Mouse (Mus musculus) MEL (cell line): ENCODE measurements around the gene Trim75. TPM values are rescaled to one million over a fixed set of nuclear protein-coding genes. Genes with fewer than 3 reads are reported as not detected.

Source experiments
- DNase-seq: peaks from one replicate; pipeline ENCODE4 v3.0.0; 2011; ENCODE audit warnings: low read depth, low spot score
- H3K27ac ChIP-seq: 2 replicates; pipeline ENCODE4 v1.5.1; 2012; ENCODE audit warnings: low read depth, mild to moderate bottlenecking, control low read depth, low read length, moderate library complexity; ENCODE audit not compliant: control insufficient read depth
- H3K27me3 ChIP-seq, 2 experiments: fragments of 150-350 bp in 1 of 2; sonication (generic) in 1 of 2; 2 replicates each; pipeline ENCODE4 v1.6.1; 2012; ENCODE audit warnings: low read length in 2 of 2, mild to moderate bottlenecking in 2 of 2, improper control_type of control experiment in 1 of 2, moderate library complexity in 1 of 2; ENCODE audit not compliant: insufficient read depth in 2 of 2, control insufficient read depth in 1 of 2
- H3K36me3 ChIP-seq, 2 experiments: 2 replicates each; pipeline ENCODE4 v1.6.1; 2012 to 2014; ENCODE audit warnings: low read length in 2 of 2, improper control_type of control experiment in 1 of 2, inconsistent platforms in 1 of 2, mild to moderate bottlenecking in 1 of 2; ENCODE audit not compliant: insufficient read depth in 2 of 2, control insufficient read depth in 1 of 2
- H3K4me1 ChIP-seq, 2 experiments: fragments of 150-350 bp in 1 of 2; sonication (generic) in 1 of 2; 2 replicates each; pipeline ENCODE4 v1.6.1; 2012; ENCODE audit warnings: low read length in 2 of 2, improper control_type of control experiment in 1 of 2, mild to moderate bottlenecking in 1 of 2; ENCODE audit not compliant: insufficient read depth in 2 of 2, control insufficient read depth in 1 of 2
- H3K4me3 ChIP-seq, 2 experiments: fragments of 150-350 bp in 1 of 2; sonication (generic) in 1 of 2; 2 replicates each; pipeline ENCODE4 v1.5.1; 2012; ENCODE audit warnings: low read depth in 2 of 2, low read length in 2 of 2, mild to moderate bottlenecking in 2 of 2, moderate library complexity in 2 of 2, control low read depth in 1 of 2, improper control_type of control experiment in 1 of 2; ENCODE audit not compliant: control insufficient read depth in 1 of 2, insufficient read depth in 1 of 2
- H3K79me2 ChIP-seq: 2 replicates; pipeline ENCODE4 v1.6.1; 2012; ENCODE audit warnings: mild to moderate bottlenecking, low read length, moderate library complexity; ENCODE audit not compliant: control insufficient read depth, poor library complexity, insufficient read depth
- H3K9ac ChIP-seq: 2 replicates; pipeline ENCODE4 v1.6.1; 2012; ENCODE audit warnings: low read depth, mild to moderate bottlenecking, control low read depth, low read length, moderate library complexity; ENCODE audit not compliant: control insufficient read depth, poor library complexity, severe bottlenecking
- H3K9me3 ChIP-seq: fragments of 150-350 bp; sonication (generic); replicated peaks from 2 replicates; pipeline ENCODE4 v1.6.1; 2012; ENCODE audit warnings: mild to moderate bottlenecking, low read length, improper control_type of control experiment, moderate library complexity; ENCODE audit not compliant: insufficient read depth
- CHD1 ChIP-seq: IDR thresholded peaks from 2 replicates; pipeline ENCODE4 v1.6.1; 2012; ENCODE audit warnings: low read depth, mild to moderate bottlenecking, inconsistent platforms, low read length, improper control_type of control experiment
- CHD2 ChIP-seq: IDR thresholded peaks from 2 replicates; pipeline ENCODE4 v1.6.1; 2011; ENCODE audit warnings: low read length, improper control_type of control experiment
- CTCF ChIP-seq, 3 experiments: IDR thresholded peaks in 2 of 3; conservative IDR thresholded peaks in 1 of 3; 2 replicates each; pipeline ENCODE4 v1.5.1; 2011 to 2012; ENCODE audit warnings: low read length in 3 of 3, low read depth in 2 of 3, mild to moderate bottlenecking in 2 of 3, improper control_type of control experiment in 1 of 3, inconsistent platforms in 1 of 3, mixed read lengths in 1 of 3, moderate library complexity in 1 of 3; ENCODE audit not compliant: control insufficient read depth in 1 of 3, insufficient read depth in 1 of 3, poor library complexity in 1 of 3, severe bottlenecking in 1 of 3
- EP300 ChIP-seq, 2 experiments: IDR thresholded peaks; 2 replicates each; pipeline ENCODE4 v1.6.1; 2011; ENCODE audit warnings: improper control_type of control experiment in 2 of 2, low read length in 2 of 2, low read depth in 1 of 2, mild to moderate bottlenecking in 1 of 2
- GABPA ChIP-seq: IDR thresholded peaks from 2 replicates; pipeline ENCODE4 v1.6.1; 2012; ENCODE audit warnings: low read depth, mild to moderate bottlenecking, inconsistent platforms, low read length, improper control_type of control experiment, moderate library complexity
- GATA1 ChIP-seq: IDR thresholded peaks from 2 replicates; pipeline ENCODE4 v1.6.1; 2011; ENCODE audit warnings: low read depth, low read length, improper control_type of control experiment
- HCFC1 ChIP-seq: IDR thresholded peaks from 2 replicates; pipeline ENCODE4 v1.6.1; 2012; ENCODE audit warnings: low read depth, mild to moderate bottlenecking, inconsistent platforms, low read length, improper control_type of control experiment, moderate library complexity
- MAZ ChIP-seq: IDR thresholded peaks from 2 replicates; pipeline ENCODE4 v1.6.1; 2012; ENCODE audit warnings: low read depth, mild to moderate bottlenecking, inconsistent platforms, low read length, improper control_type of control experiment
- MEF2A ChIP-seq: IDR thresholded peaks from 2 replicates; pipeline ENCODE4 v1.6.1; 2014; ENCODE audit warnings: low read depth, mild to moderate bottlenecking, inconsistent platforms, low read length, improper control_type of control experiment; ENCODE audit not compliant: poor library complexity, insufficient replicate concordance, severe bottlenecking; ENCODE audit errors: extremely low read depth
- MXI1 ChIP-seq: IDR thresholded peaks from 2 replicates; pipeline ENCODE4 v1.6.1; 2011; ENCODE audit warnings: mild to moderate bottlenecking, low read depth, low read length, improper control_type of control experiment
- MYB ChIP-seq: IDR thresholded peaks from 2 replicates; pipeline ENCODE4 v1.6.1; 2011; ENCODE audit warnings: mild to moderate bottlenecking, low read depth, low read length, improper control_type of control experiment
- MYC ChIP-seq: IDR thresholded peaks from 2 replicates; pipeline ENCODE4 v1.6.1; 2011; ENCODE audit warnings: low read depth, mild to moderate bottlenecking, low read length, improper control_type of control experiment, moderate library complexity
- NELFE ChIP-seq: IDR thresholded peaks from 2 replicates; pipeline ENCODE4 v1.6.1; 2011; ENCODE audit warnings: low read depth, low read length, improper control_type of control experiment
- POLR2A ChIP-seq, 2 experiments: IDR thresholded peaks; 2 replicates each; pipeline ENCODE4 v1.6.1; 2011 to 2012; ENCODE audit warnings: low read length in 2 of 2, mild to moderate bottlenecking in 2 of 2, control low read depth in 1 of 2, improper control_type of control experiment in 1 of 2, low read depth in 1 of 2, moderate library complexity in 1 of 2; ENCODE audit not compliant: control insufficient read depth in 1 of 2, insufficient read depth in 1 of 2, poor library complexity in 1 of 2
- POLR2AphosphoS2 ChIP-seq: IDR thresholded peaks from 2 replicates; pipeline ENCODE4 v1.6.1; 2011; ENCODE audit warnings: low read length, improper control_type of control experiment
- POLR2AphosphoS5 ChIP-seq: IDR thresholded peaks from 2 replicates; pipeline ENCODE4 v1.6.1; 2012; ENCODE audit warnings: low read depth, borderline replicate concordance, mild to moderate bottlenecking, inconsistent platforms, low read length, moderate library complexity, mixed read lengths
- SMC3 ChIP-seq: IDR thresholded peaks from 2 replicates; pipeline ENCODE4 v1.6.1; 2011; ENCODE audit warnings: low read depth, low read length, improper control_type of control experiment
- TCF12 ChIP-seq: IDR thresholded peaks from 2 replicates; pipeline ENCODE4 v1.6.1; 2014; ENCODE audit warnings: low read depth, mild to moderate bottlenecking, inconsistent platforms, low read length, improper control_type of control experiment, moderate library complexity
- UBTF ChIP-seq: IDR thresholded peaks from 2 replicates; pipeline ENCODE4 v1.6.1; 2012; ENCODE audit warnings: low read depth, mild to moderate bottlenecking, inconsistent platforms, low read length, improper control_type of control experiment, moderate library complexity, borderline replicate concordance; ENCODE audit not compliant: insufficient read depth
- USF1 ChIP-seq: IDR thresholded peaks from 2 replicates; pipeline ENCODE4 v1.6.1; 2014; ENCODE audit warnings: low read depth, mild to moderate bottlenecking, inconsistent platforms, low read length, improper control_type of control experiment, moderate library complexity
- ZC3H11A ChIP-seq: IDR thresholded peaks from 2 replicates; pipeline ENCODE4 v1.6.1; 2012; ENCODE audit warnings: low read depth, mild to moderate bottlenecking, inconsistent platforms, low read length, improper control_type of control experiment
- ZMIZ1 ChIP-seq: IDR thresholded peaks from 2 replicates; pipeline ENCODE4 v1.6.1; 2012; ENCODE audit warnings: low read depth, mild to moderate bottlenecking, inconsistent platforms, low read length, improper control_type of control experiment, moderate library complexity
- ZNF384 ChIP-seq: IDR thresholded peaks from 2 replicates; pipeline ENCODE4 v1.6.1; 2012; ENCODE audit warnings: low read depth, mild to moderate bottlenecking, inconsistent platforms, low read length, improper control_type of control experiment
- polyA plus RNA-seq, 2 experiments: library from polyadenylated mRNA; stranded (reverse) in 1 of 2; unstranded in 1 of 2; fragments of >175 nt in 1 of 2; fragments of >200 nt in 1 of 2; gene quantifications; 2 replicates each; pipeline versions ENCODE4 v1.2.1 to v1.2.4; 2012; ENCODE audit warnings: low replicate concordance in 2 of 2, low read depth in 1 of 2; ENCODE audit not compliant: insufficient read length in 2 of 2, insufficient read depth in 1 of 2, missing spikeins in 1 of 2
- total RNA-seq: library from RNA; depleted of rRNA; stranded (reverse); fragments of 300-350 nt; gene quantifications from 2 replicates; pipeline ENCODE4 v1.2.3, GENCODE M21; 2012

The Trim75 gene
- total and polyA plus RNA-seq, 3 experiments, result not detected

GRCm38 (mm10) chr8:64998806-64999365, 11.3 kb upstream of the Trim75 start:
- Histone ChIP-seq H3K9ac (no peak overlapping the region), H3K27me3 (no peaks in the 10 kb centered on the region), H3K4me3 (no peak overlapping the region), H3K79me2 (no peaks in the 10 kb centered on the region), H3K27ac (no peak overlapping the region), H3K9me3 (no peaks in the 10 kb centered on the region), H3K4me1 (no peaks in the 10 kb centered on the region), H3K36me3 (no peaks in the 10 kb centered on the region)
- TF ChIP-seq MAZ, result no peak
- no peak for TF ChIP-seq USF1
- TF ChIP-seq UBTF, result no peak
- TF ChIP-seq EP300 (IDR thresholded peaks at IDR 0.05; ENCODE audit: low read depth in 1 of 2, low read length in 2 of 2), result no peak
- no peak for TF ChIP-seq CTCF (IDR thresholded peaks at IDR 0.05 in 2 of 3, conservative IDR thresholded peaks at IDR 0.05 in 1 of 3; ENCODE audit: control insufficient read depth in 1 of 3, insufficient read depth in 1 of 3, low read depth in 2 of 3, low read length in 3 of 3, poor library complexity in 1 of 3, severe bottlenecking in 1 of 3)
- TF ChIP-seq MYB, result no peak
- no peak for TF ChIP-seq POLR2A (IDR thresholded peaks at IDR 0.05; ENCODE audit: control insufficient read depth in 1 of 2, insufficient read depth in 1 of 2, low read depth in 1 of 2, low read length in 2 of 2, poor library complexity in 1 of 2)
- no peak for TF ChIP-seq MEF2A
- TF ChIP-seq SMC3, result no peak
- no peak for TF ChIP-seq ZNF384
- TF ChIP-seq ZC3H11A, result no peak
- no peak for TF ChIP-seq POLR2AphosphoS5
- no peak for TF ChIP-seq NELFE
- TF ChIP-seq CHD1, result no peak
- TF ChIP-seq GATA1, result no peak
- TF ChIP-seq HCFC1, result no peak
- TF ChIP-seq MXI1, result no peak
- no peak for TF ChIP-seq GABPA
- DNase-seq, result no peak

GRCm38 (mm10) chr8:64983150-64983897, 4.3 kb downstream of the Trim75 start:
- Histone ChIP-seq H3K4me3 (no peak overlapping the region), H3K79me2 (no peaks in the 10 kb centered on the region), H3K4me1 (no peaks in the 10 kb centered on the region), H3K9ac (no peak overlapping the region), H3K36me3 (no peaks in the 10 kb centered on the region), H3K9me3 (no peaks in the 10 kb centered on the region), H3K27ac (no peak overlapping the region), H3K27me3 (no peaks in the 10 kb centered on the region)
- no peak for TF ChIP-seq SMC3
- no peak for TF ChIP-seq CHD1
- TF ChIP-seq GABPA, result no peak
- TF ChIP-seq POLR2A (IDR thresholded peaks at IDR 0.05; ENCODE audit: control insufficient read depth in 1 of 2, insufficient read depth in 1 of 2, low read depth in 1 of 2, low read length in 2 of 2, poor library complexity in 1 of 2), result no peak
- TF ChIP-seq CHD2, result no peak
- TF ChIP-seq HCFC1, result no peak
- no peak for TF ChIP-seq TCF12
- no peak for TF ChIP-seq POLR2AphosphoS2
- TF ChIP-seq MYB, result no peak
- TF ChIP-seq ZC3H11A, result no peak
- no peak for TF ChIP-seq ZMIZ1
- no peak for TF ChIP-seq MYC
- DNase-seq, result no peak
